25 mouse cellular contexts compared by ENCODE assay signal in the genomic region with DNA sequence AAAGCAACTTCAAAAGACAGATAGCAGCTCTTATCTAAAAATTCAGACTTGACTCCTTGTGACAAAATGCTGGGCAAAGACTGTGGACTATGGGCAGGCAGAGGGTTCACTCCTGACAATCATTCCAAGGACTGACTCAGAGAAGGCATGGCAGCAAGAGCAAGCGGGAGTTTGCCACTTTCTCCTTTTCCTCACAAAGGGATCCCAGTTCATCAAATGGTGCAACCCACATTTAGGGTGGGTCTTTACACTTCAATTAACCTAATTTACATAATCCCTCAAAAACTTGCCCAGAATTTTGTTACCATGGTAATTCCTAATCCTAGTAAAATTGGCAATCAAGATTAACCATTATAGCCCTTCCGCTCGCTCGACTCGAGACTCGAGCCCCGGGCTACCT. TPM values are rescaled to one million over a fixed set of nuclear protein-coding genes. Genes with fewer than 3 reads are reported as not detected.
DNase-seq lines count a peak whose midpoint lies in the region; ATAC-seq lines count a peak whose summit lies in the region.
"Had no signal": no experiment of that assay in that cellular context is flagged by ENCODE, and none has a peak within 500 bp of the region (broad histone marks: within the 10 kb centered on the region; RNA-seq: fewer than 3 reads in every experiment).

No protein-coding gene starts in this region.

- no peaks in the 10 kb centered on the region for H3K27me3 ChIP-seq in hindbrain, embryonic 16.5 days (replicated peaks; ENCODE audit: control insufficient read depth, insufficient read depth, low read length)
- no peaks in the 10 kb centered on the region for H3K27me3 ChIP-seq in hindbrain, embryonic 10.5 days (ENCODE audit: insufficient read depth, poor library complexity, severe bottlenecking)
- no peaks in the 10 kb centered on the region for H3K27me3 ChIP-seq in forebrain, embryonic 15.5 days
- H3K27me3 ChIP-seq in midbrain, embryonic 15.5 days (replicated peaks): no peaks in the 10 kb centered on the region
- H3K27me3 ChIP-seq: kidney, embryonic 15.5 days; neural tube, embryonic 15.5 days; Patski had no signal

- no peak overlapping the region for H3K27ac ChIP-seq in hindbrain, embryonic 16.5 days (ENCODE audit: low read depth, low read length)
- no peak overlapping the region for H3K27ac ChIP-seq in hindbrain, embryonic 10.5 days
- H3K27ac ChIP-seq in forebrain, embryonic 15.5 days (replicated peaks): peak overlapping the region; percentile 69
- no peak overlapping the region for H3K27ac ChIP-seq in midbrain, embryonic 15.5 days
- H3K27ac ChIP-seq: heart, embryonic 10.5 days; kidney, embryonic 15.5 days; left cerebral cortex, adult 2 months; liver, embryonic 14.5 days; neural tube, embryonic 15.5 days had no signal

- no peaks in the 10 kb centered on the region for H3K4me1 ChIP-seq in hindbrain, embryonic 16.5 days (ENCODE audit: control insufficient read depth, insufficient read depth, low read depth, low read length)
- no peaks in the 10 kb centered on the region for H3K4me1 ChIP-seq in hindbrain, embryonic 10.5 days (replicated peaks)
- peaks cover 8% of the 10 kb centered on the region; the same call in 1 of the 2 replicates for H3K4me1 ChIP-seq in forebrain, embryonic 15.5 days
- no peaks in the 10 kb centered on the region for H3K4me1 ChIP-seq in midbrain, embryonic 15.5 days
- H3K4me1 ChIP-seq: heart, embryonic 10.5 days; kidney, embryonic 15.5 days; neural tube, embryonic 15.5 days had no signal

- no peaks in the 10 kb centered on the region for H3K36me3 ChIP-seq in hindbrain, embryonic 16.5 days (ENCODE audit: control insufficient read depth, insufficient read depth, low read length)
- no peaks in the 10 kb centered on the region for H3K36me3 ChIP-seq in hindbrain, embryonic 10.5 days
- H3K36me3 ChIP-seq in forebrain, embryonic 15.5 days: no peaks in the 10 kb centered on the region
- no peaks in the 10 kb centered on the region for H3K36me3 ChIP-seq in midbrain, embryonic 15.5 days (replicated peaks)
- H3K36me3 ChIP-seq: heart, embryonic 10.5 days; kidney, embryonic 15.5 days; neural tube, embryonic 15.5 days had no signal

- no peak overlapping the region for H3K4me2 ChIP-seq in hindbrain, embryonic 16.5 days (ENCODE audit: low read length)
- no peak overlapping the region for H3K4me2 ChIP-seq in forebrain, embryonic 15.5 days (replicated peaks)
- H3K4me2 ChIP-seq in midbrain, embryonic 15.5 days: no peak overlapping the region
- H3K4me2 ChIP-seq: kidney, embryonic 15.5 days; lung, embryonic 14.5 days; neural tube, embryonic 15.5 days had no signal

- peak; percentile 52; the same call in 1 of the 2 replicates for ATAC-seq in hindbrain, embryonic 16.5 days
- peak; percentile 81 for ATAC-seq in forebrain, embryonic 15.5 days (replicated peaks)
- 0 out of 2 replicates have a peak, but pooled peaks have one; percentile 50 for ATAC-seq in midbrain, embryonic 15.5 days (replicated peaks)
- ATAC-seq: CD4-positive, CD25-positive, alpha-beta regulatory T cell, adult 4 months; Patski had no signal

- H3K9ac ChIP-seq in hindbrain, embryonic 16.5 days (ENCODE audit: low read depth, low read length): no peak overlapping the region
- H3K9ac ChIP-seq in forebrain, embryonic 15.5 days (replicated peaks): no peak overlapping the region
- no peak overlapping the region for H3K9ac ChIP-seq in midbrain, embryonic 15.5 days
- H3K9ac ChIP-seq: kidney, embryonic 15.5 days; liver, embryonic 14.5 days; lung, embryonic 14.5 days; neural tube, embryonic 15.5 days had no signal

- no peak for DNase-seq in hindbrain, embryonic 10.5 days (ENCODE audit: low spot score)
- peak; percentile 34 for DNase-seq in Muller cell, postnatal 12 days (ENCODE audit: inconsistent ontology term)
- no peak for DNase-seq in cerebellum, adult 9-10 months
- DNase-seq in neural tube, embryonic 10.5 days (ENCODE audit: extremely low spot score, low spot score): no peak
- DNase-seq: adrenal gland, adult 2 months; cerebellum, adult 18-20 months; cerebellum, postnatal 36 days; gastrocnemius, postnatal 10 days; heart, postnatal 4 days; kidney, adult 11 months; kidney, postnatal 36 days; lung, embryonic 14.5 days; lung, postnatal 36 days; right cerebral cortex, postnatal 25 days; spleen, adult 18-20 months had no signal

- no peaks in the 10 kb centered on the region for H3K9me3 ChIP-seq in hindbrain, embryonic 16.5 days (ENCODE audit: control insufficient read depth, low read length)
- no peaks in the 10 kb centered on the region for H3K9me3 ChIP-seq in hindbrain, embryonic 10.5 days
- no peaks in the 10 kb centered on the region for H3K9me3 ChIP-seq in forebrain, embryonic 15.5 days
- H3K9me3 ChIP-seq in midbrain, embryonic 15.5 days: no peaks in the 10 kb centered on the region
- H3K9me3 ChIP-seq: heart, embryonic 10.5 days; kidney, embryonic 15.5 days; neural tube, embryonic 15.5 days had no signal

- 70% methylated on average over 7 of the region's 7 CpGs for WGBS in hindbrain, embryonic 16.5 days
- WGBS in hindbrain, embryonic 10.5 days: 94% methylated on average over 7 of the region's 7 CpGs
- 20% methylated on average over 7 of the region's 7 CpGs for WGBS in forebrain, embryonic 15.5 days
- 24% methylated on average over 7 of the region's 7 CpGs for WGBS in midbrain, embryonic 15.5 days

- H3K4me3 ChIP-seq in hindbrain, embryonic 16.5 days (ENCODE audit: low read length): no peak overlapping the region
- H3K4me3 ChIP-seq in hindbrain, embryonic 10.5 days: no peak overlapping the region
- H3K4me3 ChIP-seq in forebrain, embryonic 15.5 days: no peak overlapping the region
- H3K4me3 ChIP-seq in midbrain, embryonic 15.5 days: no peak overlapping the region
- H3K4me3 ChIP-seq: heart, embryonic 10.5 days; kidney, embryonic 15.5 days; left cerebral cortex, adult 2 months; neural tube, embryonic 15.5 days had no signal

RNA-seq across cellular contexts. Expression of a gene that starts 37.2 kb away (rescaled TPM):
- 41.0 and 79.5 TPM in 2 replicates for polyA plus RNA-seq in hindbrain, embryonic 16.5 days (2015; fragmentation: Nextera tagmentation; extraction: Ambion mirVana)
- 42.2 and 44.6 TPM in 2 replicates for polyA plus RNA-seq in hindbrain, embryonic 10.5 days (2016; fragmentation: Nextera tagmentation; extraction: Ambion mirVana)
- 87.9 and 91.8 TPM in 2 replicates for polyA plus RNA-seq in forebrain, embryonic 15.5 days (2015; fragmentation: Nextera tagmentation; extraction: Ambion mirVana)
- 127 and 131 TPM in 2 replicates for polyA plus RNA-seq in midbrain, embryonic 15.5 days (2015; fragmentation: Nextera tagmentation; extraction: Ambion mirVana)
